Mouse (Mus musculus) Patski (cell line): Measurements from ENCODE around the gene Top3a. TPM values are rescaled to one million over a fixed set of nuclear protein-coding genes. Genes with fewer than 3 reads are reported as not detected.

Experiments
- ATAC-seq: fragments of 100-300 bp; one replicate; pipeline ENCODE4 v1.8.0; 2021
- CTCF ChIA-PET: fragments of 350-600 bp; sonication (Branson Sonifier 250); formaldehyde crosslinking; loops from one replicate; lab custom pipeline; 2022; ENCODE audit warnings: inconsistent platforms; lab: Charles Lee
- POLR2A ChIA-PET: fragments of 350-600 bp; sonication (Branson Sonifier 250); formaldehyde crosslinking; loops from one replicate; lab custom pipeline; 2022; ENCODE audit warnings: antibody characterized with exemption, inconsistent platforms; lab: Charles Lee
- DNase-seq: peaks from one replicate; pipeline ENCODE4 v3.0.0-alpha.2; 2011; ENCODE audit warnings: low read depth, low spot score
- H3K27me3 ChIP-seq: fragments of 371-371 bp; one replicate; pipeline ENCODE4 v1.5.1; 2021
- CTCF ChIP-seq: fragments of 100-300 bp; IDR thresholded peaks from one replicate; pipeline ENCODE4 v1.5.1; 2021
- in situ Hi-C: fragments of 300-500 bp; cut with MboI; formaldehyde crosslinking; loops from 3 replicates; pipeline ENCODE4 v1.11.1; 2018; ENCODE audit warnings: low pct_unique_long_range_greater_than_20kb, mixed read lengths
- polyA plus RNA-seq: library from polyadenylated mRNA; unstranded; gene quantifications from one replicate; pipeline ENCODE4 v1.2.3, GENCODE M21; 2021

Gene Top3a
- polyA plus RNA-seq, 1 experiment from 2014 or later = 11.2 TPM

- CTCF ChIA-PET = interaction anchor here (1.7 kb wide), 1 partner anchor 121 kb away, joined by 5 read pairs; no protein-coding TSS in a partner anchor
- in situ Hi-C loops = no loop called here
Observed at GRCm38 (mm10) chr11:60706696-60707480, 70.3 kb downstream of the Top3a start.

GRCm38 (mm10) chr11:60706076-60706475, 71.1 kb downstream of the Top3a start:
- ChIA-PET POLR2A (no interaction called here), CTCF (interaction anchor here (1.7 kb wide), 1 partner anchor 122 kb away, joined by 5 read pairs; no protein-coding TSS in a partner anchor)
- no peaks in the 10 kb centered on the region for H3K27me3 ChIP-seq
- ATAC-seq = no peak
- DNase-seq = no peak
- in situ Hi-C loops = no loop called here
- TF ChIP-seq CTCF = no peak

More at GRCm38 (mm10) chr11:60706696-60707480, 70.3 kb downstream of the Top3a start:
- no peak for ATAC-seq
- POLR2A ChIA-PET = interaction anchor here (1.5 kb wide), 1 partner anchor 20 kb away, joined by 5 read pairs; the partner anchor contains the start of gene Flii
- H3K27me3 ChIP-seq = no peaks in the 10 kb centered on the region
- no peak for TF ChIP-seq CTCF
- no peak for DNase-seq

GRCm38 (mm10) chr11:60705255-60705654, 71.9 kb downstream of the Top3a start:
- CTCF ChIA-PET = no interaction called here
- DNase-seq = no peak

GRCm38 (mm10) chr11:60704023-60704880, 72.9 kb downstream of the Top3a start:
- no peak for DNase-seq
- H3K27me3 ChIP-seq = no peaks in the 10 kb centered on the region
- ATAC-seq = no peak
- ChIA-PET CTCF (interaction anchor here (1.4 kb wide), 1 partner anchor 24 kb away, joined by 6 read pairs; the partner anchor contains the start of gene Mief2), POLR2A (interaction anchor here (0.8 to 1.6 kb wide), 2 partner anchors 15 to 23 kb away, joined by 3 to 6 read pairs; no protein-coding TSS in a partner anchor)
- in situ Hi-C loops = no loop called here
- no peak for TF ChIP-seq CTCF

More at GRCm38 (mm10) chr11:60705255-60705654, 71.9 kb downstream of the Top3a start:
- no peak for ATAC-seq
- in situ Hi-C loops = no loop called here
- POLR2A ChIA-PET = interaction anchor here (1.6 kb wide), 1 partner anchor 22 kb away, joined by 6 read pairs; no protein-coding TSS in a partner anchor
- no peak for TF ChIP-seq CTCF
- H3K27me3 ChIP-seq = no peaks in the 10 kb centered on the region

- POLR2A ChIA-PET = interaction anchor here (0.6 kb wide), 1 partner anchor 173 kb away, joined by 3 read pairs; no protein-coding TSS in a partner anchor
- TF ChIP-seq CTCF = no peak
- in situ Hi-C loops = no loop called here
- CTCF ChIA-PET = interaction anchor here (1.3 to 1.4 kb wide), 2 partner anchors 20 to 25 kb away, joined by 3 to 6 read pairs; partner anchors contain the start of gene Mief2
- no peak for DNase-seq
- no peak for ATAC-seq
- no peaks in the 10 kb centered on the region for H3K27me3 ChIP-seq
Observed at GRCm38 (mm10) chr11:60703131-60703530, 74.0 kb downstream of the Top3a start.

GRCm38 (mm10) chr11:60701611-60702010, 75.6 kb downstream of the Top3a start:
- ChIA-PET CTCF (interaction anchor here (1.7 kb wide), 1 partner anchor 26 kb away, joined by 7 read pairs; the partner anchor contains the start of genes Flii and Mief2), POLR2A (no interaction called here)
- H3K27me3 ChIP-seq = no peaks in the 10 kb centered on the region
- DNase-seq (no peak), ATAC-seq (no peak)
- in situ Hi-C loops = no loop called here
- no peak for TF ChIP-seq CTCF

GRCm38 (mm10) chr11:60700320-60701185, 76.6 kb downstream of the Top3a start:
- CTCF ChIA-PET = interaction anchor here (1.7 kb wide), 1 partner anchor 27 kb away, joined by 7 read pairs; the partner anchor contains the start of genes Flii and Mief2
- in situ Hi-C loops = no loop called here
- DNase-seq = no peak
- no peaks in the 10 kb centered on the region for H3K27me3 ChIP-seq
- no peak for TF ChIP-seq CTCF
- no peak for ATAC-seq
- POLR2A ChIA-PET = no interaction called here

GRCm38 (mm10) chr11:60699524-60700075, 77.6 kb downstream of the Top3a start, which contains the start of gene Llgl1:
TSS of gene Llgl1 (plus strand) at chr11:60699723.
- POLR2A ChIA-PET = interaction anchor here (0.6 to 1.2 kb wide), 4 partner anchors 8 to 162 kb away, joined by 3 read pairs; no protein-coding TSS in a partner anchor

More at GRCm38 (mm10) chr11:60699524-60700075, 77.6 kb downstream of the Top3a start, which contains the start of gene Llgl1:
- DNase-seq (no peak), ATAC-seq (peak; percentile 67)
- CTCF ChIA-PET = interaction anchor here (1.8 kb wide), 1 partner anchor 28 kb away, joined by 5 read pairs; the partner anchor contains the start of gene Mief2
- in situ Hi-C loops = loop anchor here (5.0 kb wide), 1 partner anchor 78 kb away; the partner anchor contains the start of genes Smcr8 and Top3a
- TF ChIP-seq CTCF = no peak
- no peaks in the 10 kb centered on the region for H3K27me3 ChIP-seq
